Mouse (Mus musculus) neural tube, embryonic 13.5 days (tissue): Measurements from ENCODE around the gene Fam171a2. TPM values are rescaled to one million over a fixed set of nuclear protein-coding genes. Genes with fewer than 3 reads are reported as not detected.

Source experiments
- ATAC-seq: fragments of 200-750 bp; cut with Nextera tagmentation; 2 replicates; pipeline ENCODE4 v1.8.0; 2017; ENCODE audit warnings: low read depth, mild to moderate bottlenecking, moderate TSS enrichment, moderate library complexity
- H3K27ac ChIP-seq: fragments of 300-500 bp; sonication (generic); replicated peaks from 2 replicates; pipeline ENCODE4 v1.5.1; 2015; ENCODE audit warnings: moderate library complexity, mild to moderate bottlenecking, inconsistent platforms
- H3K27me3 ChIP-seq: fragments of 300-500 bp; sonication (generic); 2 replicates; pipeline ENCODE4 v1.6.1; 2015; ENCODE audit warnings: mild to moderate bottlenecking, inconsistent platforms
- H3K36me3 ChIP-seq: fragments of 300-500 bp; sonication (generic); 2 replicates; pipeline ENCODE4 v1.6.1; 2015; ENCODE audit warnings: mild to moderate bottlenecking, inconsistent platforms
- H3K4me1 ChIP-seq: fragments of 300-500 bp; sonication (generic); replicated peaks from 2 replicates; pipeline ENCODE4 v1.6.1; 2015; ENCODE audit warnings: inconsistent platforms
- H3K4me2 ChIP-seq: fragments of 300-500 bp; sonication (generic); 2 replicates; pipeline ENCODE4 v1.6.1; 2015; ENCODE audit warnings: inconsistent platforms, mild to moderate bottlenecking, moderate library complexity
- H3K4me3 ChIP-seq: fragments of 300-500 bp; sonication (generic); 2 replicates; pipeline ENCODE4 v1.5.1; 2015; ENCODE audit warnings: mild to moderate bottlenecking, inconsistent platforms
- H3K9ac ChIP-seq: fragments of 300-500 bp; sonication (generic); 2 replicates; pipeline ENCODE4 v1.6.1; 2015; ENCODE audit warnings: moderate library complexity, mild to moderate bottlenecking, inconsistent platforms
- H3K9me3 ChIP-seq: fragments of 300-500 bp; sonication (generic); 2 replicates; pipeline ENCODE4 v1.6.1; 2016; ENCODE audit warnings: inconsistent platforms
- WGBS: fragments of 180-500 bp; shearing (Covaris S2); methylation state at CpG from one replicate; pipeline ENCODE4 v1.1.7; 2015; 5-methylcytosine and 5-hydroxymethylcytosine counted together
- polyA plus RNA-seq: library from polyadenylated mRNA; unstranded; fragments of >200 nt; fragmentation: Nextera tagmentation; extraction: Ambion mirVana; gene quantifications from 2 replicates; pipeline ENCODE4 v1.2.1, GENCODE M21; 2015

Gene Fam171a2
- polyA plus RNA-seq, 1 experiment from 2014 or later: 21.6 TPM

DNA sequence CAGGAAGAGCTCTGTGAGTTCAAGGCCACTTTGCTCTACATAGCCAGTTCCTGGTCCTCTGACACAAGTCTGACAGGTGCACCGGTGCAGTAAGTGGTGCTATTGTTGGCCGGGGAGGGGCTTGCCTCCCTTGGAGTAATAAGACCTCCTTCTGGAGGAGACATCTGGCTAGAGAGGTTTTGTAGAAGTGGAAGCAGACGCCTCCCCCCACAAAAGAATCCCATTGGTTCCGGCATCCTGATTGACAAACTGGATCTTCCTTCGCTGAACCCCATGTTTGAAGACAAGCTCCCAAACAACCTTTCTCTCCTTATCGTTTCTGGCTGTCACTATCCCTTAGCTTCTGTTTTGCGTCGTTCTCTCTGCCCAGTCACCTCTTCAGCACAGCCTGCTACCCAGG lies 845 bp upstream of the Fam171a2 start:
- H3K27me3 ChIP-seq: peaks cover 42% of the 10 kb centered on the region
- peaks cover 44% of the 10 kb centered on the region for H3K4me1 ChIP-seq
- 11% methylated on average over 8 of the region's 8 CpGs for WGBS
- H3K4me3 ChIP-seq: no peak overlapping the region
- H3K36me3 ChIP-seq: peaks cover 6% of the 10 kb centered on the region
- H3K9ac ChIP-seq: 0 out of 2 replicates have a peak overlapping the region, but pooled peaks have one; percentile 12
- H3K4me2 ChIP-seq: peak overlapping the region; percentile 92; the same call in 1 of the 2 replicates
- H3K9me3 ChIP-seq: no peaks in the 10 kb centered on the region
- no peak for ATAC-seq
- no peak overlapping the region for H3K27ac ChIP-seq

DNA sequence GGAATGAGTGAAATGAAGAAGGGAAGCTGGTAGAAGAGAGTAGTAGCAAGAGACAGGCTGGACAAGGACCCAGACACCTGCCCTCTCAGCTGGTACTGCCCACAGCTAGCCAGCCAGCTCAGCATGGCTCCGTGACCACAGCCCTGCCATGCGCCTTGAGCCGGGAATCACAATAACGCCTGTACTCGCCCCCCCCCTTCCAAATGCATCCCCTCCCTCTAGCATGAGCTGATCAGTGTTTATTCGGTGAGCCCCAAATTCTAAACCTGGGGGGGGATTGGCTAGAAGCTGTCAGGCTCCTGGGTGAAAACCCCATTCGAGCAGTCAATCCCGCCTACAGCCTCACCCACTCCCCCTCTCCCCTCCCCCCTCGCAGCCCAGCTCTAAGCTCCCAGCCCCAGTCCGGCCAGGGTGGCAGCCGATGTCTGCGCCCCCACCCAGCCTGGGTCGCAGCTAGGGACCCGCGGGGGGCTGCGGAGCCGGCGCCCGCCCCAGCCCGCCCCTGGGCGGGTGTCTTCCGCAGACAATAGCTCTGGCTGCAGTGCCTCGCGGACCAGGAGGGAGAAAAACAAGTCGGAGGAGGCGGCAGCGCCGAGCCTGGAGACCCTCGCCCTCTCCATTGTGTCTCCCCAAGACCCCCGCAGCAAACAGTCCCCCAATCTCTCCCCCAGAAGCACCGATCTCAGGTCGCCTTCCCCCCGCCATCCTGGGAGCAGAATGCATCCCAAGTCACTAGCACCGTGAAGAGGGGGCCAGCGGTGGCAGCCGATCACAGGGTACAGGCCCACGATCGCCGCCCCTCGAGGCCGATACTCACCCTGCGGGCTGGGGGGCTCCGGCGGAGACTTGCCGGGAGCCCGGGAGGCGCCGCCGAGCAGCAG lies 661 bp downstream of the Fam171a2 start:
- 0% methylated on average over 29 of the region's 49 CpGs for WGBS
- H3K27ac ChIP-seq: peak overlapping the region; percentile 91
- H3K4me1 ChIP-seq: peaks cover 44% of the 10 kb centered on the region
- H3K4me2 ChIP-seq: peak overlapping the region; percentile 92
- H3K36me3 ChIP-seq: peaks cover 20% of the 10 kb centered on the region
- peak overlapping the region; percentile 74 for H3K4me3 ChIP-seq
- H3K9me3 ChIP-seq: no peaks in the 10 kb centered on the region
- H3K9ac ChIP-seq: peak overlapping the region; percentile 96
- peak; percentile 69 for ATAC-seq
- H3K27me3 ChIP-seq: peaks cover 28% of the 10 kb centered on the region

GRCm38 (mm10) chr11:102445891-102446361 lies 1.6 kb downstream of the Fam171a2 start:
- H3K36me3 ChIP-seq: peaks cover 29% of the 10 kb centered on the region
- ATAC-seq: peak; percentile 2; the same call in 1 of the 2 replicates

GRCm38 (mm10) chr11:102445264-102445890 lies 2.1 kb downstream of the Fam171a2 start:
- peak overlapping the region; percentile 92 for H3K4me2 ChIP-seq
- peak overlapping the region; percentile 96 for H3K9ac ChIP-seq
- ATAC-seq: no peak
- WGBS: 14% methylated on average over 10 of the region's 10 CpGs
- peak overlapping the region; percentile 74 for H3K4me3 ChIP-seq
- H3K4me1 ChIP-seq: peaks cover 44% of the 10 kb centered on the region
- peaks cover 34% of the 10 kb centered on the region for H3K36me3 ChIP-seq
- H3K27me3 ChIP-seq: peaks cover 23% of the 10 kb centered on the region
- H3K9me3 ChIP-seq: no peaks in the 10 kb centered on the region
- H3K27ac ChIP-seq: peak overlapping the region; percentile 91

More at GRCm38 (mm10) chr11:102445891-102446361, 1.6 kb downstream of the Fam171a2 start:
- WGBS: 10% methylated on average over 7 of the region's 7 CpGs
- peak overlapping the region; percentile 96 for H3K9ac ChIP-seq
- peak overlapping the region; percentile 74 for H3K4me3 ChIP-seq
- no peaks in the 10 kb centered on the region for H3K9me3 ChIP-seq
- peaks cover 44% of the 10 kb centered on the region for H3K4me1 ChIP-seq
- H3K27me3 ChIP-seq: peaks cover 27% of the 10 kb centered on the region
- H3K27ac ChIP-seq: peak overlapping the region; percentile 91
- H3K4me2 ChIP-seq: peak overlapping the region; percentile 92

GRCm38 (mm10) chr11:102444781-102445180 lies 2.7 kb downstream of the Fam171a2 start:
- Histone ChIP-seq H3K9ac (peak overlapping the region; percentile 96), H3K9me3 (no peaks in the 10 kb centered on the region), H3K36me3 (peaks cover 40% of the 10 kb centered on the region), H3K27ac (peak overlapping the region; percentile 91; the same call in 1 of the 2 replicates), H3K4me3 (peak overlapping the region; percentile 74), H3K4me1 (peaks cover 44% of the 10 kb centered on the region), H3K27me3 (peaks cover 20% of the 10 kb centered on the region), H3K4me2 (peak overlapping the region; percentile 92)
- no peak for ATAC-seq
- 3% methylated on average over 6 of the region's 6 CpGs for WGBS

GRCm38 (mm10) chr11:102444321-102444720 lies 3.2 kb downstream of the Fam171a2 start:
- 64% methylated on average over 3 of the region's 3 CpGs for WGBS
- peaks cover 20% of the 10 kb centered on the region for H3K27me3 ChIP-seq
- H3K27ac ChIP-seq: no peak overlapping the region
- no peak overlapping the region for H3K4me3 ChIP-seq
- H3K9ac ChIP-seq: no peak overlapping the region
- peak overlapping the region; percentile 92; the same call in 1 of the 2 replicates for H3K4me2 ChIP-seq
- ATAC-seq: no peak
- peaks cover 45% of the 10 kb centered on the region for H3K36me3 ChIP-seq
- H3K9me3 ChIP-seq: no peaks in the 10 kb centered on the region
- peaks cover 46% of the 10 kb centered on the region for H3K4me1 ChIP-seq

- ATAC-seq: no peak
- Histone ChIP-seq H3K4me3 (0 out of 2 replicates have a peak overlapping the region, but pooled peaks have one; percentile 3), H3K4me1 (peaks cover 51% of the 10 kb centered on the region), H3K36me3 (peaks cover 50% of the 10 kb centered on the region), H3K27me3 (peaks cover 16% of the 10 kb centered on the region), H3K9ac (no peak overlapping the region), H3K4me2 (no peak overlapping the region; the same call in 1 of the 2 replicates), H3K27ac (no peak overlapping the region), H3K9me3 (no peaks in the 10 kb centered on the region)
- 59% methylated on average over 12 of the region's 12 CpGs for WGBS
Observed at GRCm38 (mm10) chr11:102443740-102444139, 3.7 kb downstream of the Fam171a2 start.

- H3K27me3 ChIP-seq: peaks cover 9% of the 10 kb centered on the region
- H3K36me3 ChIP-seq: peaks cover 66% of the 10 kb centered on the region
- no peaks in the 10 kb centered on the region for H3K9me3 ChIP-seq
- H3K4me3 ChIP-seq: no peak overlapping the region
- no peak overlapping the region for H3K27ac ChIP-seq
- WGBS: 69% methylated on average over 6 of the region's 6 CpGs
- H3K4me1 ChIP-seq: peaks cover 56% of the 10 kb centered on the region
- H3K4me2 ChIP-seq: no peak overlapping the region
- ATAC-seq: no peak
- H3K9ac ChIP-seq: no peak overlapping the region
Observed at GRCm38 (mm10) chr11:102442089-102442488, 5.4 kb downstream of the Fam171a2 start.

DNA sequence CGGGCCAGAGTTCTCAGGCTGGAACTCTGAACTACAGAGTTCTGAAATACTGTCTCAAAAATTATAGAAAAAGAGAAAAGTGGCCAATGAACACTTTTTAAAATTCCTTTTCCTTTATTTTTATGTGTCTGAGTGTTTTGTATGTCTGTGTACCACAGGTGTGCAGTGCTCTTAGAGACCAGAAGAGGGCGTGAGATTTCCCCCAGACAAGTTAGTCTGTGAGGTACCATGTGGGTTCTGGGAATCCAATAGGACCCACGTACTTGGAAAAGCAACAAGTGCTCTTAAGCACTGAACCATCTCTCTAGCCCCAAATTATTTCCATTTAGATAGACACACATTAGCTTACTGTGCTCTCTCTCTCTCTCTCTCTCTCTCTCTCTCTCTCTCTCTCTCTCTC lies 6.0 kb downstream of the Fam171a2 start:
- no peak overlapping the region for H3K9ac ChIP-seq
- peaks cover 9% of the 10 kb centered on the region for H3K27me3 ChIP-seq
- no peak for ATAC-seq
- H3K4me2 ChIP-seq: no peak overlapping the region
- no peak overlapping the region for H3K27ac ChIP-seq
- H3K4me3 ChIP-seq: no peak overlapping the region
- no peaks in the 10 kb centered on the region for H3K9me3 ChIP-seq
- peaks cover 71% of the 10 kb centered on the region for H3K36me3 ChIP-seq
- WGBS: 87% methylated on average over 3 of the region's 3 CpGs
- H3K4me1 ChIP-seq: peaks cover 60% of the 10 kb centered on the region

DNA sequence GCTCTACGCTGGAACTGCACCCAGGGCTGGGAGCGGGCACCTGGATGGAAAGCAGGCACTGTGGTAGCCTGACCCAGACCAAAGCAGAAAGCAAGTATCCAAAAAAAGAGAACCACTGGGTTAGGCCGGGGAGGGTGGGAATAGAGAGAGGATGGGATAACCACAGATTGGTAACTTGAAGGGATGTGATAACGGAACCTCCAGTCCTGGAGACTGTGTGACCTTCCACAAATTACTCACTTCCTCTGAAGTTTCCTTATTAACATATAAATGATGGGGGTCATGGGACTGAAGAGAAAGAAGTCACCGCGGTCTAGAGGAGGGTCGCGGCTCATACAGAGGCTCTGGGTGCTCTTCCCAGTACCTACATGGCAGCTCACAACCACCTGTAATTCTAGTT lies 7.2 kb downstream of the Fam171a2 start:
- ATAC-seq: no peak
- 82% methylated on average over 8 of the region's 8 CpGs for WGBS
- Histone ChIP-seq H3K4me1 (peaks cover 56% of the 10 kb centered on the region), H3K9ac (no peak overlapping the region), H3K4me2 (no peak overlapping the region), H3K27ac (no peak overlapping the region), H3K36me3 (peaks cover 83% of the 10 kb centered on the region), H3K27me3 (peaks cover 9% of the 10 kb centered on the region), H3K9me3 (no peaks in the 10 kb centered on the region), H3K4me3 (no peak overlapping the region)

DNA sequence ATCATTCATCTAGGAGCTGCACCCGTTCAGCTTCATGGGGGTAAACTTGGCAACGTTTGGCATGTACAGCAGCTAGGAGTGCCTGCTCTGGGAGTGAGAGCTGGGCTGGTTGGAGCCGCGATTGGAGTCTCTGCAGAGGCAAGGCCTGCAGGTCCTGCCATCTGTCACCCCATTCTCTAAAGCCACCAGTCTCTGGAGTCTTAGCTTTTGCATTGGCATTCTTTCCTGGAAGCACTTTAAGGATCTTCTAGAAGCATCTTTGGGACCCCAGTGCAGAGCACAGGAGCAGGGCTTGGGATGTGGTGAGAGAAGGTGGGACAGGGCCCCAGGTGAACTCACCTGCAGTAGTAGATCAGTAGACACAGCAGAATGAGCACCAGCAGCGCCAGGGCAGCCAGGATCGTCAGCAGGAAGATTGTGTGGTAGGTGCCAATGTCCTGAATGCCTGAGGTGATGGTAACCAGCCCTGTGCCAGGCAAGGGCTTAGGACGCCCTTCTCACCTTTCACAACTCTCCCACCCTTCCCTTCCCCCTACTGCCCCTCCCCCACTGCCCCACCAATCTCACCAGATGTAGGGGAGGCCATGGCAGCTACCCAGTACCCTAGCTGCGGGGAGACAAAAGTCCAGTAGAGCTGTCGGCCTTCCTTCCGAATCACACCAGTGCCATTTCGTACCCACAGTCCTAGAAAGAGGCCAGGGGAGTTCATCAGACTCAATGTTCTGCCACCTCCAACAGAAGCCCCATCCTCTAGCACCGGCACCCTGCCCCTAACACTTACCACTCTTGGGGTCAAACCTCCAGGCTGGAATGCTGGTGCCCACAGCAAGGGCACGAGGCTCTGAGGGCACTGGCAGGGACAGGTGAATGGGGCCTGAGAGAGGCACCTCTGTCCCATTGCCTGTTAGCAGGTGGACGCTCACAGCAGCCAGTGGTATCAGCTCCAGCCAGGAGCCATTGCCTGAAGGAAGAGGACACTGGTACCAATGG lies 8.1 kb downstream of the Fam171a2 start:
- H3K4me3 ChIP-seq: no peak overlapping the region
- no peak overlapping the region for H3K4me2 ChIP-seq

More for the DNA sequence above, 8.1 kb downstream of the Fam171a2 start:
- Histone ChIP-seq H3K4me1 (peaks cover 53% of the 10 kb centered on the region), H3K9me3 (no peaks in the 10 kb centered on the region), H3K27me3 (peaks cover 9% of the 10 kb centered on the region), H3K36me3 (peaks cover 91% of the 10 kb centered on the region), H3K9ac (peak overlapping the region; percentile 41; the same call in 1 of the 2 replicates), H3K27ac (no peak overlapping the region)
- WGBS: 72% methylated on average over 14 of the region's 14 CpGs
- no peak for ATAC-seq
